Mouse (Mus musculus): ENCODE measurements around the gene Scml2.
"Not testable (repeated sequence)": the region's sequence is repeated elsewhere in the genome, so short reads cannot be mapped to it uniquely, and the experiment has no call there.

The Scml2 gene

GRCm38 (mm10) chrX:161116893-161117292 lies at the start of gene Scml2:
TSS of gene Scml2 (plus strand) at chrX:161117193.
- not testable (repeated sequence) for DNase-seq (ENCODE audit: extremely low spot score)

GRCm38 (mm10) chrX:161075576-161075975 lies 41.4 kb upstream of the Scml2 start:
- DNase-seq (ENCODE audit: extremely low spot score) = not testable (repeated sequence)

- DNase-seq (ENCODE audit: extremely low spot score) = peak; percentile 67
These were observed 45.5 kb downstream of the Scml2 start for GRCm38 (mm10) chrX:161162314-161163068.

GRCm38 (mm10) chrX:161163069-161163416 lies 46.0 kb downstream of the Scml2 start:
- DNase-seq (ENCODE audit: extremely low spot score) = peak; percentile 63

GRCm38 (mm10) chrX:161287156-161287555 lies 170.2 kb downstream of the Scml2 start, which contains the start of gene Gm15262:
TSS of gene Gm15262 (plus strand) at chrX:161287456.
- not testable (repeated sequence) for DNase-seq (ENCODE audit: extremely low spot score)

All from embryo, embryonic 9.5 days (tissue).